Mouse (Mus musculus): ENCODE results near the gene Znrd1. TPM values are rescaled to one million over a fixed set of nuclear protein-coding genes. Genes with fewer than 3 reads are reported as not detected.

Gene Znrd1
- polyA plus RNA-seq, 1 experiment: 19.0 TPM

GRCm38 (mm10) chr17:36950981-36951947 is 7.1 kb downstream of the Znrd1 start, which contains the start of gene Ppp1r11:
Gene Ppp1r11, minus strand, starts transcription at chr17:36951741.
- WGBS: 1% methylated on average over 36 of the region's 36 CpGs
- H3K27ac ChIP-seq (ENCODE audit: insufficient read depth, low read length): peak within 1 kb of the TSS; percentile 70
- H3K36me3 ChIP-seq (ENCODE audit: control insufficient read depth, insufficient read depth, low read length): peaks cover 13% of the 10 kb centered on the region
- peak within 1 kb of the TSS; percentile 58 for H3K4me3 ChIP-seq (ENCODE audit: extremely low read depth, insufficient read depth, insufficient read length)
- DNase-seq (ENCODE audit: low read depth in 1 of 2, low spot score in 2 of 2): peak; percentile 93 to 98
- peaks cover 3% of the 10 kb centered on the region; the same call in 1 of the 2 replicates for H3K4me1 ChIP-seq (ENCODE audit: control insufficient read depth, insufficient read depth, insufficient read length)
- peak; percentile 75 for TF ChIP-seq POLR2A (IDR thresholded peaks at IDR 0.05; ENCODE audit: low read depth, low read length)
- TF ChIP-seq CTCF (IDR thresholded peaks at IDR 0.05; ENCODE audit: extremely low read depth, insufficient read depth, insufficient read length, insufficient replicate concordance): no peak
- no peaks in the 10 kb centered on the region; the same call in 1 of the 2 replicates for H3K27me3 ChIP-seq (ENCODE audit: control insufficient read depth, insufficient read depth, low read length)

- Histone ChIP-seq H3K4me3 (ENCODE audit: extremely low read depth, insufficient read depth, insufficient read length) (no peak overlapping the region), H3K27ac (ENCODE audit: insufficient read depth, low read length) (no peak overlapping the region), H3K27me3 (ENCODE audit: control insufficient read depth, insufficient read depth, low read length) (no peaks in the 10 kb centered on the region; the same call in 1 of the 2 replicates), H3K36me3 (ENCODE audit: control insufficient read depth, insufficient read depth, low read length) (peaks cover 12% of the 10 kb centered on the region), H3K4me1 (ENCODE audit: control insufficient read depth, insufficient read depth, insufficient read length) (peaks cover 3% of the 10 kb centered on the region; the same call in 1 of the 2 replicates)
- TF ChIP-seq POLR2A (IDR thresholded peaks at IDR 0.05; ENCODE audit: low read depth, low read length): no peak
- no peak for TF ChIP-seq CTCF (IDR thresholded peaks at IDR 0.05; ENCODE audit: extremely low read depth, insufficient read depth, insufficient read length, insufficient replicate concordance)
- DNase-seq (ENCODE audit: low read depth in 1 of 2, low spot score in 2 of 2): no peak
- 95% methylated on average over 8 of the region's 8 CpGs for WGBS
Observed at GRCm38 (mm10) chr17:36949265-36949664, 9.1 kb downstream of the Znrd1 start.

GRCm38 (mm10) chr17:36948286-36948685 is 10.1 kb downstream of the Znrd1 start:
- no peak overlapping the region for H3K27ac ChIP-seq (ENCODE audit: insufficient read depth, low read length)
- 93% methylated on average over 1 of the region's 1 CpGs for WGBS
- H3K4me1 ChIP-seq (ENCODE audit: control insufficient read depth, insufficient read depth, insufficient read length): peaks cover 3% of the 10 kb centered on the region; the same call in 1 of the 2 replicates
- TF ChIP-seq CTCF (IDR thresholded peaks at IDR 0.05; ENCODE audit: extremely low read depth, insufficient read depth, insufficient read length, insufficient replicate concordance) (no peak), POLR2A (IDR thresholded peaks at IDR 0.05; ENCODE audit: low read depth, low read length) (no peak)
- H3K27me3 ChIP-seq (ENCODE audit: control insufficient read depth, insufficient read depth, low read length): peaks cover 1% of the 10 kb centered on the region; the same call in 1 of the 2 replicates
- no peak for DNase-seq (ENCODE audit: low read depth in 1 of 2, low spot score in 2 of 2)
- H3K36me3 ChIP-seq (ENCODE audit: control insufficient read depth, insufficient read depth, low read length): peaks cover 12% of the 10 kb centered on the region
- no peak overlapping the region for H3K4me3 ChIP-seq (ENCODE audit: extremely low read depth, insufficient read depth, insufficient read length)

- DNase-seq (ENCODE audit: low read depth in 1 of 2, low spot score in 2 of 2): peak in 1 of 2 experiments; percentile 18
- Histone ChIP-seq H3K4me3 (ENCODE audit: extremely low read depth, insufficient read depth, insufficient read length) (peak overlapping the region; percentile 36), H3K4me1 (ENCODE audit: control insufficient read depth, insufficient read depth, insufficient read length) (peaks cover 3% of the 10 kb centered on the region; the same call in 1 of the 2 replicates), H3K27me3 (ENCODE audit: control insufficient read depth, insufficient read depth, low read length) (peaks cover 6% of the 10 kb centered on the region), H3K27ac (ENCODE audit: insufficient read depth, low read length) (no peak overlapping the region), H3K36me3 (ENCODE audit: control insufficient read depth, insufficient read depth, low read length) (peaks cover 12% of the 10 kb centered on the region)
- 3% methylated on average over 62 of the region's 62 CpGs for WGBS
- TF ChIP-seq POLR2A (IDR thresholded peaks at IDR 0.05; ENCODE audit: low read depth, low read length) (no peak), CTCF (IDR thresholded peaks at IDR 0.05; ENCODE audit: extremely low read depth, insufficient read depth, insufficient read length, insufficient replicate concordance) (no peak)
Observed at GRCm38 (mm10) chr17:36947051-36947819, 11.1 kb downstream of the Znrd1 start.

- TF ChIP-seq POLR2A (IDR thresholded peaks at IDR 0.05; ENCODE audit: low read depth, low read length) (no peak), CTCF (IDR thresholded peaks at IDR 0.05; ENCODE audit: extremely low read depth, insufficient read depth, insufficient read length, insufficient replicate concordance) (no peak)
- no peak for DNase-seq (ENCODE audit: low read depth in 1 of 2, low spot score in 2 of 2)
- H3K27me3 ChIP-seq (ENCODE audit: control insufficient read depth, insufficient read depth, low read length): peaks cover 6% of the 10 kb centered on the region
- no peak overlapping the region for H3K4me3 ChIP-seq (ENCODE audit: extremely low read depth, insufficient read depth, insufficient read length)
- H3K27ac ChIP-seq (ENCODE audit: insufficient read depth, low read length): no peak overlapping the region
- 23% methylated on average over 9 of the region's 9 CpGs for WGBS
- peaks cover 3% of the 10 kb centered on the region; the same call in 1 of the 2 replicates for H3K4me1 ChIP-seq (ENCODE audit: control insufficient read depth, insufficient read depth, insufficient read length)
- peaks cover 7% of the 10 kb centered on the region for H3K36me3 ChIP-seq (ENCODE audit: control insufficient read depth, insufficient read depth, low read length)
Observed at GRCm38 (mm10) chr17:36944121-36944775, 14.1 kb downstream of the Znrd1 start.

GRCm38 (mm10) chr17:36943691-36944090 is 14.7 kb downstream of the Znrd1 start:
- TF ChIP-seq POLR2A (IDR thresholded peaks at IDR 0.05; ENCODE audit: low read depth, low read length) (no peak), CTCF (IDR thresholded peaks at IDR 0.05; ENCODE audit: extremely low read depth, insufficient read depth, insufficient read length, insufficient replicate concordance) (no peak)

More at GRCm38 (mm10) chr17:36943691-36944090, 14.7 kb downstream of the Znrd1 start:
- Histone ChIP-seq H3K4me3 (ENCODE audit: extremely low read depth, insufficient read depth, insufficient read length) (no peak overlapping the region), H3K27me3 (ENCODE audit: control insufficient read depth, insufficient read depth, low read length) (peaks cover 6% of the 10 kb centered on the region), H3K4me1 (ENCODE audit: control insufficient read depth, insufficient read depth, insufficient read length) (peaks cover 3% of the 10 kb centered on the region; the same call in 1 of the 2 replicates), H3K27ac (ENCODE audit: insufficient read depth, low read length) (no peak overlapping the region), H3K36me3 (ENCODE audit: control insufficient read depth, insufficient read depth, low read length) (peaks cover 1% of the 10 kb centered on the region; the same call in 1 of the 2 replicates)
- DNase-seq (ENCODE audit: low read depth in 1 of 2, low spot score in 2 of 2): no peak
- WGBS: 12% methylated on average over 5 of the region's 5 CpGs
